Mouse (Mus musculus) kidney, adult 18-20 months (tissue): Measurements from ENCODE around the gene Dqx1.

Experiments
- DNase-seq: peaks from one replicate; pipeline ENCODE4 v3.0.0; 2021

Dqx1 gene

DNA sequence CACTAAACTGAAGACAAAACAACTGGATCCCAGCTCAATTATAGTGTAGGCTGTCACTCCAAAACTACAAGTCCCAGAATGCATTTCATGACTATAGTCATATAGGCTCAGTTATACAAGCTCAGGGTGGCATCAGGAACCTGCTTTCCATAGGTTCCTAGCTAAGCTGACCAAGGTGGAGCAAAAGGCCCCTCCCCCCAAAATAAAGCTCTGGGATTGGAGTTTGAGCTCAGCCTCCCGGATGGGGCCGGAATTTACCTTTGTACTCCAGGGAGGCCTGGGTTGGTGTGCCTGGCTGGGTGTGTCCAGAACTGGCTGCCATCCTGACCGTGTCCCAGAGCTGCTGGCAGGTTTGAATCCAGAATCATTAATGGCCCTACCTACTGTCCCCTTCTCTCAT is at the start of gene Dqx1:
Dqx1 (plus strand) TSS at position 55 of the 400 bp plus-strand sequence.
- peak; percentile 74 for DNase-seq

DNA sequence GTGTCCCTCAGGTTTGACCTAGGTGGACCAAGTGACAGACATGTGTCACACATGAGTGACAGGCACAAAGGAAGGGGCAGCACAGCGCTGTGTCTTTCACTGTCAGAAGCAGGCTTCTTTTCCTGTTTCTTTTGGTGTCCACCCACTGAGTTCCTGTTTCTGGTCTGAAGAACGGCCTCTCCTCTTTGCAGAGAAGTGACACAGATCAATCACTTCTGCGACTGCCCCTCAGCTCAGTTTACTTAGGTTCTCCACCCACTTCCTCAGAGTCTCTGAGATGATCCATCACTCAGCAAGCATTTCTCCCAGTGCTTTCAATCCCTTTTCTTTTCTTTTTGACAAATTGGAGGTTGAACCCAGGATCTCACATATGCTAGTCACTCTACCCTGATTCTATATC is 49.0 kb upstream of the Dqx1 start:
- no peak for DNase-seq

DNA sequence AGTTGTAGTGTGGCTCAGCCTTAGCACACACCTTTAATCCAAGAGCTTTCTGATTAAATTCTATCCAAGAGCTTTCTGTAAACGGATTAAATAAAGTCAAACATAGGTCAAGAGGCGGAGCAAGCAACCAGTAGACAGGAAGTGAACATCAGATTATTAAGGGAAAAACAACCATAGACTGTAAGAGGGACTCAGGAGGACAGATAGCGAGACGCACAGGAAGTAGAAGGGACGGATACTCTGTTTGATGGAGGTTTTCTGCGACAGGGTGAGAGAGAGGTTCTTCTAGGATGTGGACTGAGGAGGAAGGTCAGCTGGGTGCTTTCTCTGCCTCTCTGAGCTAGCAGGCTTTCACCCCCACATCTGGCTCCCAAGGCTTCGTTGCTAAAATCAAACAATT is 47.6 kb upstream of the Dqx1 start:
- no peak for DNase-seq

DNA sequence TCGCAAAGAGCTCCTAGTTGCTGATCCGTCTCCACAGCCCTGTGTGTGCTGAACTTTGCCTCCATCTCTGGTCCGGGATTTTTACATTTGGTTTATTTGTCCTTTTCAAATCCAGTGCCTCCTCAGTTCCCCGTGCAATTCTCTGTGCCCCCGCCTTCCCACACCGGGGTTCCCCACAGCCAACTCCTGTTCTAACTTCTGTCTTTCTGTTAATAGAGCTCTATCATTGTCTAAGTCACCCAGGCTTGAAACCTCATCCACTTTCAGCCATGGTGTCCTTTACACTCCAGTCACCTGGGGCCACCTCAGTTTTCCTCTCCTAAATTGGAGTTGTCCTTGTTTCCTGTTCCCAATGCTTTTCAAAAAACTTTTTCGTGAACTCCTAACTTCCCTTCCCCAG is 46.4 kb upstream of the Dqx1 start:
- no peak for DNase-seq

DNA sequence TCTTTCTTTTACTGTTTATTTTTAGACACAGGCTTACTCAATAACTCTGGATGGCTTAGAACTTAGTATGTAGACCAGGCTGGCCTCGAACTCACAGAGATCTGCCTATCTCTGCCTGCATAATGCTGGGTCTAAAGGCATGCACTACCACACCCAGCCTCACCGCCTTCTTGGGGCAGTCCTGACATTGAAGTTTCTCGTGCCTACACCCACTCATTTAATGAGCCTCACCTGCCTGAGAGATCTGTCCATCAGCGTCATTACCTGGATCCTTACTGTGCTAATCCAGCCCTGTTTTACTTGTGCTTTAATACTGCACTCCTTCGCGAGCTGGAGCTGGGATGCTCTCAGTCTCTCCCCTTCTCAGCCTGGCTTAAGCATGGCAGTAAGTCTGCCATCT is 45.9 kb upstream of the Dqx1 start:
- no peak for DNase-seq

DNA sequence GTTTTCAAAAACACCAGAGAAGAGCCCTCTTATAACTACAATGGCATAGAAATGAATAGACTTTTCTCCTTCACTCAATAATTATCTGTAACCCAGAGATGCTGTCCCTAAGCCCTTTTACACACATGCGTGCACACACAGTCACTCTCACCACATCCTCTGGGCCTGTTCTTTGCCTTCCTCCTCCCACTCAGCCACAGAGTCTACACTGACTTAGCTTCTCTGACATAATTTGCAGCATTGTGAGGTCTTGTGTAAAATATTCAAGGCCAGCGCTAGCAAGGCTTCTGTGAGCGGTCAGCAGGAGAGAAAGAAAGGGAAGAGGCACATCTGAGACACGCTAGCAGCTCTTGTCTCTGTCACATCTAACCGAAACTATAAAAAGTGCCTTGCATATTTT is 44.2 kb upstream of the Dqx1 start:
- no peak for DNase-seq

DNA sequence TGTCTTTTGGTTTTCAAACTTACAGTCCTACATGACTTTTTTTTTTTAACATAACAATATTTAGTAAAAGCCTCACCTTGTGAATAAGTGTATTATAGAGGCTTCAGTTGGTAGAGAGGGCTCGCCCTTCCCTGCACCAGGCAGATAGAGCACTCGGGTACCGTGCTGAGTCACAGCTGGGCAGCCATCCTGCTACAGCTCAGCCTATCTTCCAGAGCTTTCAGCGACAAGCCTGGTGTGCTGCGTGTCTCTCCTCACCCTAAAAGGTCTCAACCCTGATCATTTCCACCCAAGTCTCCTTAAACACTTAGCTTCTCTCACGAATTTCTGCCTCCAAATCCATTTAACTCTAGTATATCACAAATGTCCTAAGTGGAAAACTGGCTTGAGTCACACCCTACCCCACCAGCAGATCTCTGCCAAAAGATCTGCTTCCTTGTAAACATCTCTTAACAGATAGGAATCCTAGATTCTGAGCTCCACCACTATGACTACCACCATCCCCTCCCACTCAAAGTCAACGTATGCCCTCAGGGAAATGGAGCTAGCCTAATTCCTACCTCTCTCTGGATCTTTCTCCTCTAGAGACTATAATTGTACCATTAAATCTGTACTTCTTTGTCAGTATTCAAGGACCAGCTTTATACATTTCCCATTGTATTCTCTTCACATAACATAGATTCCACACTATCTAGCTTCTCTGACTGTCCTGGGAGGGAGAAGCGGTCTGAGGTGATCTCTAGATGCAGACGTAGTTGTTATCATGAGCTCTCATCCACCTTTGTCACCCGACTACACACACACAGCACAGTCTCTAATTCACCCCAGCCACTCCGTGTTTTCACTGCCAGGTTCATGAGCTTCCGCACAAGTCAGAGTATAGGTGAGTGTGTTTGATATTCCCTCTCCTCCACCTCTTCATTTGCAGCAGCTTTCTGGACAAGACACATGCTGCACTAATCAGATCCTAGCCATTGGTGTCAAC is 42.9 kb upstream of the Dqx1 start:
- DNase-seq = no peak

DNA sequence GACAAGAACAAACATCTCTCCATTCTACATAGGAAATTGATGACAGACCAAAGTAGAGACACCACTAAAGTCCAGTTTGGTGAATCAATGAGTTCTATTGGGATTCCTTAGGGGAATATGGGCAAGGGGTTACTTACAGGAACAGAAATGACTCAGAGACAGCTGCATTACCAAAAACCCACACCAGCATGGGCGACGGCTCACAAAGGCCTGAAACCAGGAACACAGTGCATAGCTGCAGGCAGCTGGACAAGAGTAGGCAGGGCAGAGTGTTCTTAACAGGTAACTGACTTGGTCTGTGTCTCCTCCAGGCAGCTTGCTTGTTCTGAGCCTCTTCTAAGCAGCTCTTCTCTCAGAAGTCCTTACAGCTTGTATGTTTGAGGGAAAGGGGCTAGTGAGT is 41.9 kb upstream of the Dqx1 start:
- no peak for DNase-seq

DNA sequence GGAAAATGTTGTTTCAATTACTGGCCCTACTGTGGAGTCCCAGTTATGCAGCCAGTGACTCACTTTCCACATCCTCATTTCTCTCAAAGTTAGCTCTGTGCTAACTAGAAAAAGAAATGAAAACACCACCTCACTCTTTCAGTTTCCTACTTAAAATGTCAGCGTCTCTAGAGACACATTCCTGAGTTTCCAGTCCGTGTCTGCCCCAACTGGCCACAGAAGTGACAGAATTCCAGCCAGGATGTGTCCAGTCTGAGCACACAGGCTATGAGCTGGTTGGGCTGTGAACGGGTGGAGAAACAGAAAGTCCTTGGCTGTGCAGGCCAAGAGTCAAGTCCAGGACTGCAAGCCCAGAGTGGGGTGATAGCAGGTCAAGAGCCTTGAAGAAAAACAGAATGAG is 40.5 kb upstream of the Dqx1 start:
- DNase-seq = no peak

DNA sequence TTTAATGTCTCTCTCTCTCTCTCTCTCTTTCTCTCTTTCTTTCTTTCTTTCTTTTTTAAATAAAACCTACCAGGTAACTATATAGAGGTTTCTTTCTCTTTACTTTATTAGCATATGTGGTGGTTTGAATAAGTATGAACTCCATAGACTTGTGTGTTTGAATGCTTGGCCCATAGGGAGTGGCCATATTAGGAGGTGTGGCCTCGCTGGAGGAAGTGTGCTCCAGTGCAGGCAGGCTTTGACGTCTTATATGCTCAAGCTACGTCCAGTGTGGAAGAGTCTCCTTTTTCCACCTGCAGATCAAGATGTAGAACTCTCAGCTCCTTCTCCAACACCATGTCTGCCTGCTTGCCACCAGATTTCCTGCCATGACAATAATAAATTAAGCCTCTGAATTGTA is 38.6 kb upstream of the Dqx1 start:
- DNase-seq = no peak

DNA sequence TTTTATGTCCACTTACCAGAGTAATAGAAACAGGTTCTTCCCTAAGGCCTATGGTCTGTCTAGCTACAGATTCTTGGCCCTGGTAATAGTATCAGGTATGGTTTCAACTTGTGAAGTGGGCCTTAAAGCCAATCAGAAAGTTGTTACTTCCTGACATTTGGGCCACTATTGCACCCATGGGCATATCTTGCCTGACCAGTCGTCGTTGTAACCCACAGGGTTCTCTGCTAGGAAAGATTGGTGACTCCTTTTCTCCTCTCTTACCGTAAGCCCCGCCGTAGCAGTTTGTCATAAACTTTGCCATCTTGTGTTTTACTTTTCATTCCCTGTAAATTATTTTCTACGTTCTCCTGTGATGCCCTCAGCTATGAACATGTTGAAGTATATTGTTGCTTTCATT is 37.5 kb upstream of the Dqx1 start:
- DNase-seq = no peak

DNA sequence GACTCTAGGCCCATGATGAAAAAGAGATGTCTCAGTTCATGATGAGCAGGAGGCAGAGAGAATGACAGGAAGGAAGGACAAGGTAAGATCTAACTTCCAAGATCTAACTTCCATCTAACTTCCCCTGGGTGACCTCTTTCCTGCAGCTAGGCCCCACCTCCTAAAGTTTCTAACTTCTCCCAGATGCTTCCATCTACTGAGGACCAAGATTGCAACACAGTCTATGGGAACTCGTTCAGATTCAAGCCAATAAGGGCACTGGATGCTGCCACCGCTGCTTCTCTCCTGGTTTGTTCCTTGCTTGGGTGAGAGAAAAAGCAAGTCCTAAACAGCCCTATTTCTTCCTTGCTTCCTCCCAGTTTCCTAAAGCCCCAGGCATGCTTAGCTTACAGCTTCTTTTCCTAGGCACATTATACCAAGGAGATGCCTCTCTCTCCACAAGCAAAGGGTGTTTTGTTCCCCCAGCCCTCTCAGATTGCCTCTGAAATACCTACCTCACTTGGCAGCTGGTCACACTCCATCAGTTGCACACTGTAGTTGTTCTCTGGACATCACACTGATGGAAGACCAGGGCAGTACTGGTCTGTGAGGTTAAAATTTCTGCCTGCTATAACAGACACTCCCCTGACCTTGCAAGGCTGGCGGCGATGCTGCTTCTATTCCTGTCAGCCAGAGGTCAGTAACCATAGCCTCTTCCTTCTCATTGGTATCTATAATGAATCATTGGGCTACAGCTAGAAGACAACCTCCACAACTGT is 36.6 kb upstream of the Dqx1 start:
- DNase-seq = no peak

DNA sequence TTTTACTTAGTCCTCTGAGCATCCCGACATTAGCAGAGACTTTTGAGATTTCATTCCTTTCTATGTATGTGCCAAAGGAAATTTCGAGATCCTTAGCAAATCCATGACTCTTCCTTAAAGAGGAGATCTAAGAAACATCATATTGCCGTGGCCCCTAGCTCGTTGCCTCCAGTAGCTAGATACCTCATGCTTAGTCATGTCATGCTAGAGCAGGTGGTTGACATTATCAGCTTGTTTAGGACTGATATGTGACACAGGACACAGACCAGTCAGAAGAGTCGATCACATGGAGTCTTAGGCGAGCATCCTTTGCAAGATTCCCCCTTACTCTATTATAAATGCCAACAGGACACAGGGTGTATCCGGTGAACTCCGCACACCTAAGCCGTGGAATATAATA is 34.6 kb upstream of the Dqx1 start:
- DNase-seq = no peak

DNA sequence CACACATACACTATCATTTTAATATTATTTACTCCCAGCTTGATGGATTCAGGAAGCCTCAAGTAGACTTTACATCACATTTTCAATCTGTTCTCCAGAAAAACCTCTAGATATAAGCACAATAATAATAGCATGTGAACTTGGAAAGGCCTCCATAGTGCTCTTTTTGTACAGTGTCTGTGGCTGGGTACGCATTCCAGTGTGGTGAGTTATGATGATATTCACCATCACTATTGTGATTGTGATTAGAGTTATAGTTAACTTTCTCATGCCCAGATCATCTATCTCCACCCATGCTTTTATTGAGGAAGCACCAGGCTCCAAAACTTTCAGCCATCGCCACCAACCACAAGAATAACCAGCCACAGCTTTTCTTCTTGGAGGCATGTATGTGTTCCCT is 33.9 kb upstream of the Dqx1 start:
- DNase-seq = no peak

DNA sequence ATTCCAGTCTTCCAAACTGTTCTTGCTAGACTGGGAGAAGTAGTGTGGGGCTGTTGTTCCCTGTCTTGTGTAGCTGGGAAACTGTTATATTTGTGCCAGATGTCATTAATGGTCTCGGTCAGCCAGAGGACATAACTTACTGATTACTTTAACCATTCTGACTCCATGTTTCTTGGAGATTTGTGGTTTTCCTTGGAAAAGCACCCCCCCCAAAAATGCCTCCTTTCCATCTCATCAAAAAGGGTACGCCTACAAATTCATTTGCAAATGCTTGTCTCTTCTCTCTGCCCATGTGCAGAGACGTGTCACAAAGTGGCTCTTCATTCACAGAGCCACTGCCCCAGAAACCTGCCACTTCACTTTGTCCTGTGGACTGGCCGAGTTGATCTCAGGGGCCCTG is 33.2 kb upstream of the Dqx1 start:
- DNase-seq = no peak

DNA sequence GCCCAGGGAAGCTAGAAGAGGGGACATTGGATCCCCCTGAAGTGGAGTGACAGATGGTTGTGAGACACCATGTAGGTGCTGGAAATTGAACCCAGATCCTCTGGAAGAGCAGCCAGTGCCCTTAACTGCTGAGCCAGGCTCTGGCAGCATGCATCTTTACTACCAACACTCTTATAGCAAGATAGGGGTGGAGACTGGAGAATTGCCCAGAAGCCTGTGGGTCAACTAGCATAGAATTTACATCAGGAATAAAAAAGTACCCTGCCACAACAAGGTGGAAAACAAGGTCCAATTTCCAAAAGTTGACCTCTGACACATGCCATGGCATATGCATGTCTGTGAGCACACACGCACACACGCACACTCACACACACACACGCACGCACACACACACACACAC is 32.4 kb upstream of the Dqx1 start:
- no peak for DNase-seq

DNA sequence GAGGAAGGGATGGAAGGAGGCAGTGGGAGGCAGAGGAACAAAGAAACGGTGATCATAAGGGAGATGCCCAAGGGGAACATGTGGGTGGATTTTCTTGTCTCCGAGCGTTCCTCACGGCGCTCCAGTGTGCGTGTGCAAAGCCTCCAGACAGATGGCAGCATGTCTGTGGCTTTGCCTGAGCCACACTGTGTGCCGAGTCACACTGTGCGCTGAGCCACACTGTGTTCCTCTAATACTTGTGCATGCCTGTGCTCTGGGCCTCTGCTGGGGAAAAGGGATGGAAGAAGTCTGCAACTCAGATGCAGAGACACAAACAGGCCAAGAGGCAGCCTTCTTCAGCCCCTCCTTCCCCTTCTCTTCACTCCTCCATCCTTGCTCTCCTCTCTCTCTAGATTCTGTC is 30.4 kb upstream of the Dqx1 start:
- DNase-seq = no peak

DNA sequence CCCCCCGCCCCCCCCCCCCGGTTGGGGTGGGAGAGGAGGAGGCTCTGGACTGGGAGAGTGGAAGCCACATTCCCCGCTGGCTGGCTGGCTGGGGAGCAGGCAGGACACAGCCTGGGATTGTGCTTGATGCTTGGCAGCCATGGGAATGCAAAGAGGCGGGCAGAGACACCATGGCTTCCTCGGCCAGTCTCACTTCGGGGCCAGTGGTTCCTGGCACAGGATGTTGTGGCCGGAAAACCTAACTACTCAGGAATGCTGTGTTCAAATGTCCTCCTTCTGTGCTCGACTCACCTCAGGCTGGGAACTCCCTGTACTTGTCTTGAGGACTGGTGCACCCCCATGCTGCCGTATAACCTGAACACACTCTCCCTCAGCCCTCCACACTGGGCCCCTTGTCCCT is 29.9 kb upstream of the Dqx1 start:
- no peak for DNase-seq

DNA sequence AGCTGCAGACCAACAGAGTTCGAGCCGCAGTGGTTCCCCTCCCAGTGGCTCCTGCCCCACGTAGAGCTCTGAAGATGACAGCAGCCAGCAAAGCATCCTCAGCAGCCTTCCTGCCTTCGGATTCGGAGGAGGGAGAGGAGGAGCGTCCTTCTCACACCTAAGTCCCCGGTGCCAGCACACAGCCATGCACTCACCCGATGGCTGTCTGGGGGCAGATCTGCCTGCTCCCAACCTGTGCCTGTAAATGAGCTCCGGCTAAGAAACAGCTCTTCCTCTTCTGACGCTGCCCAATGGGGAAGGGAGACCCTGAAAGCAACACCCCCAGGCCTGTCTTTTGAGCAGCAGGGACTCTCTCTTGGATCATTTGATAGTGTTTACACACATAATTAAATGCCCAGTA is 27.9 kb upstream of the Dqx1 start:
- DNase-seq = no peak

DNA sequence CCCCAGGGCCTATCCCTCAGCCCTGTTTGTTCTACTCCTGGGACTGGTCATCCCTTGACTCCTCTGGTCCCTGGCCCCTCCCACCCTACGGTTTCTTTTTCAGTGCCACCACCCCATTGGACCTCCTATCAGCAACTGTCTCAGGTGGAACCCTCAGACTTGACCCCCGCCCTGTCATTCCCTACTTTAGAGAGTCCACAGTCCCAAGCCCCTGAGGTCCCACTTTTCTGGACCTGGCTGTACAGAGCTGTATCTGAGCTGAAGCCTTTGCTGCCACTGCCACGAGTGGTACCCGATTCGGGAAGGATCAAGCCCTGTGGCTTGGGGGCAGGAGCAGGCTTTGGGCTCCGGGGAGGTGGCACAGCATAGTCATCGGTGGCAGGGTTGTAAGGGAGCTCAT is 26.5 kb upstream of the Dqx1 start:
- DNase-seq = no peak

DNA sequence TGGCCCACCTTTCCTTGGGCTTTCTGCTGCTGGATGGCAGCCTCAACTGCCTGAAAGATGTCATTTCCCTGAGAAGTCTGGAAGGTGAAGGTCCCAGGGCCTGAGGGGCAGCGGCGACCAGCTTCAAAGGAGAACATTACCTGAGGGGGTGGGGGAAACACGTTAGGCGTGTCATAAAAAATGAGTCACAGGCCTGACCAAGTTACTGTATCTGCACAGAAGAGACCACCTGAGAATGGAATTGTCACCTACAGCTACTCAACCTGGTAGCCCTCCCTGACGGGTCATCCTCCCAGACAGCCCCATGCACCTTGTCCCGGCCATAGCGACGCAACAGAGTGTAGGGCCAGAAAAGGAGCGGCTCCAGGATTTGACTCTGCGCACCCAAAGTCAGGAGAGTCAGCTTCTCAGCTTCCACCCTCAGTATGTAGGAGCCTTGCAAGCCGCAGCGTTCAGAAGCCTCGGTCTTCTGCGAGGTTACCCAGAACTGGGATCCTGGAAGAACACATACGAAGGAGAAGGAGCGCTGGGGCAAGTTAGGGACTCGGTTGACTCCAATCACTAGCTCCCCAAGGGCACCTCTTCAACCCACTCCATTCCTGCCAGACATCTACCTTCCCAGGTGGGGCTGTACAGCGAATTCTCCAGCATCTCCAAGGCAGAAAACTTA is 25.6 kb upstream of the Dqx1 start:
- no peak for DNase-seq

DNA sequence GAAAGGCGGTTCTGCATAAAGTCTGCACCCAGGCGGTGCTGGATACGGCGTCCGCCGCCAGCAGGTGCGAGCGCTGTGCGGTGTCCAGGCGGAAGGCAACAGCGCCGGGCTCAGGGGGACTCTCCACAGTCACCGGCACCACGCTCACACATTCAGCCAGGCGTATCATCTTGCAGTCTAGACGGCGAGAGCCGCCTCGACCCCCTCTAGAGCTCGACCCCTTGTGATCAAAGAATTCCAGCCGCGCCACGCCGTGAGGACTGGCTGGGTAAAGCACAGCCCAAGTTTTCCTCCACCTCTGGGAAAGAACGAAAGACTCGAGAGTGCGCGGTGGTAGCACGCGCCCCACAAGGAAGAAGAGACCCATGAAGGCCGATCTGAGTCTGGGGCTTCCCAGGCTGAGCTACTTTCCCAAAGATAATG is 24.9 kb upstream of the Dqx1 start:
- peak; percentile 62 for DNase-seq
